Mouse (Mus musculus) forebrain, embryonic 11.5 days (tissue): ENCODE data around the gene Slc39a13. TPM values are rescaled to one million over a fixed set of nuclear protein-coding genes. Genes with fewer than 3 reads are reported as not detected.

Source experiments
- ATAC-seq: fragments of 200-750 bp; cut with Nextera tagmentation; replicated peaks from 2 replicates; pipeline ENCODE4 v1.8.0; 2017; ENCODE audit warnings: moderate TSS enrichment; ENCODE audit not compliant: low FRiP score
- DNase-seq: peaks from one replicate; pipeline ENCODE4 v3.0.0-alpha.2; 2017; ENCODE audit warnings: low spot score
- H3K27ac ChIP-seq: fragments of 300-500 bp; sonication (generic); 2 replicates; pipeline ENCODE4 v1.5.1; 2014; ENCODE audit warnings: low read depth, low read length
- H3K27me3 ChIP-seq: fragments of 300-500 bp; sonication (generic); 2 replicates; pipeline ENCODE4 v1.6.1; 2014; ENCODE audit warnings: mild to moderate bottlenecking, low read length, mixed read lengths; ENCODE audit not compliant: control insufficient read depth, insufficient read depth
- H3K36me3 ChIP-seq: fragments of 300-500 bp; sonication (generic); 2 replicates; pipeline ENCODE4 v1.6.1; 2014; ENCODE audit warnings: mild to moderate bottlenecking, low read length, moderate library complexity, mixed read lengths; ENCODE audit not compliant: control insufficient read depth, insufficient read depth
- H3K4me1 ChIP-seq: fragments of 300-500 bp; sonication (generic); replicated peaks from 2 replicates; pipeline ENCODE4 v1.6.1; 2014; ENCODE audit warnings: low read length, mixed read lengths; ENCODE audit not compliant: control insufficient read depth, insufficient read depth
- H3K4me2 ChIP-seq: fragments of 300-500 bp; sonication (generic); 2 replicates; pipeline ENCODE4 v1.6.1; 2014; ENCODE audit warnings: low read depth, mild to moderate bottlenecking, low read length, moderate library complexity, mixed read lengths; ENCODE audit not compliant: severe bottlenecking
- H3K4me3 ChIP-seq: fragments of 300-500 bp; sonication (generic); 2 replicates; pipeline ENCODE4 v1.5.1; 2014; ENCODE audit warnings: low read depth, low read length
- H3K9ac ChIP-seq: fragments of 300-500 bp; sonication (generic); 2 replicates; pipeline ENCODE4 v1.6.1; 2014; ENCODE audit warnings: low read length
- H3K9me3 ChIP-seq: fragments of 300-500 bp; sonication (generic); 2 replicates; pipeline ENCODE4 v1.6.1; 2016; ENCODE audit warnings: low read length, mixed read lengths; ENCODE audit not compliant: control insufficient read depth
- WGBS: fragments of 180-500 bp; shearing (Covaris S2); extraction: QIAGEN DNeasy Blood & Tissue Kit; methylation state at CpG from one replicate; pipeline ENCODE4 v1.1.7; 2014; 5-methylcytosine and 5-hydroxymethylcytosine counted together
- polyA plus RNA-seq: library from polyadenylated mRNA; unstranded; fragments of >200 nt; fragmentation: Nextera tagmentation; extraction: Ambion mirVana; gene quantifications from 2 replicates; pipeline ENCODE4 v1.2.1, GENCODE M21; 2014

Slc39a13 gene
- polyA plus RNA-seq, 1 experiment from 2014 or later = 23.6 TPM

DNA sequence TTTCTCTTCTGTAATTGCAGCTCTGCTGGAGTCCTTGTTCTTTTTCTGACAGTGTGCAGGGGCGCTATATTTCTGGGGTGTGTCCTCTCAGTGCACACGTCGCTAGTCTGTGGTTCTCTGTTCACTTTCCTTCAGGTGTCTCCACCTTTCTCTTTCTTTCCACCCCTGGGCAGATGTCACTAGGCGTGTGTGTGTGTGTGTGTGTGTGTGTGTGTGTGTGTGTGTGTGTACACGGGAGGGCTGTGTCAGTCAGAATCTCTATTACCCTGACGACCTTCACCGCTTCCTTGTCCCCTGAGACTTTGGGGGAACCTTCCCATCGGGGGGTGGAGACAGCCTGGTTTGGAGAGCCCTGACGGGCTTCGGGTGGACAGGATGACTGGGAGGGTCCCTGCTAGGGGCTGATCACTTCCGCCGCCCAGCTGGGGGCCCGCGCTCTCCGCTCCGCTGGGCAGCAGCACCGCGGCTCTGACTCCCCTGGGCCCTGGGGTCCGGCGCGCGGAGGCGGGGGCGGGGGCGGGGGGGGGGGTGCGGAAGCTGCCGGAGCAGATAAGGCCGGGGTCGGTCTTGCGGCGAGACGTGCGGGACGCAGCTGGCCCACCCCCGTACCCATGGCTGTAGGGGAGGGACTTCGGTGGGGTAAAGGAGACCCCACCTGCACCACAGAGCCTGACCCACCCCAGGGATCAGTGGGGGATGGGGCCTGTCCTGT lies 8.3 kb upstream of the Slc39a13 start:
- Histone ChIP-seq H3K27ac (no peak overlapping the region), H3K27me3 (no peaks in the 10 kb centered on the region), H3K4me3 (peak overlapping the region; percentile 49), H3K4me2 (peak overlapping the region; percentile 95), H3K4me1 (peaks cover 2% of the 10 kb centered on the region; the same call in 1 of the 2 replicates), H3K9ac (peak overlapping the region; percentile 71), H3K9me3 (no peaks in the 10 kb centered on the region), H3K36me3 (no peaks in the 10 kb centered on the region)
- DNase-seq (no peak), ATAC-seq (peak; percentile 76)
- under 1% methylated on average over 28 of the region's 36 CpGs for WGBS

DNA sequence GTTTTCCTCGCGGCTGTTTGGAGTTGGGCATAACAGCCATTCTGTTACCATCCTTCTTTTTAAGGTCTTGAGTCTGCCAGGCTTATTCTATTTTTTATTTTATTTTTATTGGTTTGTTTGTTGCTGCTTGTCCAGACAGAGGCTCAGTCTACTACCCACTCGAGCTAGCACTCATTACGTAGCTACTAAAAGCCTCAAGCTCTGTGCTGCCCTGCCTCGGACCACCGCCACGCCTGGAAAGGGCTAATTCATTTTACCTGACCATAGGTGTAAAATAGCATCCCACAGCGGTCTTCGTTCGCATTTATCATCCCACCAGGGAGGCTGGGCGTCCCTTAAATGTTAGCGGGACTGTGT lies 7.7 kb upstream of the Slc39a13 start:
- ATAC-seq (no peak), DNase-seq (no peak)
- H3K9me3 ChIP-seq = no peaks in the 10 kb centered on the region
- H3K9ac ChIP-seq = no peak overlapping the region
- peaks cover 2% of the 10 kb centered on the region; the same call in 1 of the 2 replicates for H3K4me1 ChIP-seq
- 14% methylated on average over 12 of the region's 12 CpGs for WGBS
- peak overlapping the region; percentile 95 for H3K4me2 ChIP-seq
- no peaks in the 10 kb centered on the region for H3K27me3 ChIP-seq
- peak overlapping the region; percentile 49; the same call in 1 of the 2 replicates for H3K4me3 ChIP-seq
- H3K27ac ChIP-seq = no peak overlapping the region
- no peaks in the 10 kb centered on the region for H3K36me3 ChIP-seq

DNA sequence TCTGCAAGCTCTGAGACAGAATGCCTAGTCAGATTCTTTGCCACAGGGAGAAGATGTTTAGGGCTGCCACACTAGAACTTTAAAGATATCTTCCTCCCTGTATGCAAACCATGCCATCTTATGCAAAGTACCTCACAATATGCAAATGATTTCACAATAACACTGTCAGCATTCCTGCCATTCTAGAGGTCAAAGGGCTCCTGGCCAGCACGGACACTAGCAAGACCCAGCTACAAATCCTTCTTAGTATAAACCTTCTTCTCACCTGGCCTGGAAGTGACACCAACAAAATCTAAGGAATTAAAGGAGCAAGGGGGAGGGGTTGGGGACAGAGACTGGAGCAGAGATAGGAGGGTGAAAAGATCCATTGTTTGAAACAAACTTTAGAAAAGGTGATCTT lies 1.9 kb upstream of the Slc39a13 start:
- peaks cover 9% of the 10 kb centered on the region; the same call in 1 of the 2 replicates for H3K4me1 ChIP-seq
- DNase-seq = no peak
- no peak overlapping the region for H3K27ac ChIP-seq
- ATAC-seq = no peak
- H3K4me2 ChIP-seq = no peak overlapping the region
- H3K36me3 ChIP-seq = no peaks in the 10 kb centered on the region
- no peak overlapping the region for H3K4me3 ChIP-seq
- WGBS = 45% methylated on average over 1 of the region's 1 CpGs
- no peak overlapping the region for H3K9ac ChIP-seq
- H3K27me3 ChIP-seq = no peaks in the 10 kb centered on the region
- no peaks in the 10 kb centered on the region for H3K9me3 ChIP-seq

DNA sequence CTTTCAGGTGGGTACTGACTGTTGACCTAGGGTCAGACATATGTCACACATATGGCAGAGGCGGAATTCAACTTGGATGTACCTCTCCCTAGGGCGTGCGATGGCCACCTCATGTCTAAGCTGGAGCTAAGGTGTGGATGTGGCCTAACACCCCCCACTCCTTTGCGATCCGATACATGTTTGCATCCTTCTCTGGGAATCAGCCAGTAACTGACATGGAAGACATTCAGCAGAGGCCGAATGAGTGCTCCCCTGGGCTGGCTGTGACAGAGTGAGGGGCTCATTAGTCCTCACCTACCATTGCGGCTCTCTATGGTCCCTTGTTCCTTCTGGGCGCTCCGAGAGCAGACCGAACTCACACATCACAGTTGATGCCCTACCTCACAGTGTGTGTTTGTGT lies 842 bp upstream of the Slc39a13 start:
- Histone ChIP-seq H3K4me3 (peak overlapping the region; percentile 64), H3K4me2 (peak overlapping the region; percentile 83), H3K36me3 (no peaks in the 10 kb centered on the region), H3K9me3 (no peaks in the 10 kb centered on the region), H3K27me3 (no peaks in the 10 kb centered on the region), H3K27ac (peak overlapping the region; percentile 65; the same call in 1 of the 2 replicates), H3K4me1 (peaks cover 9% of the 10 kb centered on the region; the same call in 1 of the 2 replicates), H3K9ac (peak overlapping the region; percentile 73)
- no peak for ATAC-seq
- 91% methylated on average over 10 of the region's 10 CpGs for WGBS
- DNase-seq = no peak

DNA sequence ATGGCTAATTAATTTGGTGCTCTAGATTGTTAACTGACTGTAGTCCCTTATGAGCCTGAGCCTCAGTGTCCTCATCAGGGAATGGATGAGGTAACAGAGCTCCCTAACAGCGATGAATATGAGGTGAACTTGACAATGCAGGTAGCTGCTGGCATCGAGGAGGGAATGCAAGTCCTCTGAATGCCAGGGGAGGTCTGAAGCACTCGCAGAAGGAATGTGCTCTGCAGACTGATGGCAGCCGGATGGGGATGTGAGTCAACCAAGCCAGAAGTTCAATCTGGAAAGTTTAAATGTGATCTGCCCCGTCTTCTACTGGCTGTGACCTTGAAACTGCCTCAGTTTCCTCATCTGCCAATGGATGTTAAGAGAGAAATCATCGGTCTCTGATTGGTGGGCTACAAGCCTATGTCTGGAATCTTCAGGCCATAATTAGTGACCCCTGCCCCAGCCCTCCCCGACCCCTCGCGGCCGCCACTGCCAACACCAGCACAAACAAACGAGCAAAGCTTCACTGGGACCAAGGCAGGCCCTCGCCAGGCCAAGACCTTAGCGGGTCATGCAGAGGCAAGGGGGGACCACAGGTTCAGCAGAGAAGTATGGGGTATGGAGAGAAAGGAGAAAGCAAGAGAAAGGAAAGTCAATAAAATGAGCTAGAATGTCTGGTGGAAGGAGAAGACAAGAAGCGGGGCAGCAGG lies 764 bp downstream of the Slc39a13 start:
- WGBS = 11% methylated on average over 14 of the region's 14 CpGs
- peak; percentile 12; the same call in 1 of the 2 replicates for ATAC-seq
- Histone ChIP-seq H3K27ac (no peak overlapping the region; the same call in 1 of the 2 replicates), H3K4me3 (peak overlapping the region; percentile 64), H3K36me3 (no peaks in the 10 kb centered on the region), H3K9me3 (no peaks in the 10 kb centered on the region), H3K9ac (peak overlapping the region; percentile 73), H3K27me3 (no peaks in the 10 kb centered on the region), H3K4me1 (peaks cover 9% of the 10 kb centered on the region; the same call in 1 of the 2 replicates), H3K4me2 (peak overlapping the region; percentile 83)
- DNase-seq = peak; percentile 67

DNA sequence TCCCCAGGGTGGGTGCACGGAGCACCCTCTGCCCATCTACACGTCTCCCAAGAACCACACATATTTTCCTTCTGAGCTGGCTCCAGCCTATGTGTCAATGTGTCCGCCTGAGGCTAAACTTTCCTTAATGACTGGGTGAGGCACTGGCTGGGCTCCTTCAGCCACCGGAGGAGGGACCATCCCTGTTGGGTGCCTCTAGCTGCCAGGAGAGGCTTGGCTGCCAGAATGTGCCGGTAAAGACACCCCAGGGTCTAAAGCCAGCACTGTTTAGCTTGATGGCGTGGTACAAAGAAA lies 1.4 kb downstream of the Slc39a13 start:
- Histone ChIP-seq H3K4me1 (peaks cover 9% of the 10 kb centered on the region; the same call in 1 of the 2 replicates), H3K36me3 (peaks cover 3% of the 10 kb centered on the region; the same call in 1 of the 2 replicates), H3K9ac (0 out of 2 replicates have a peak overlapping the region, but pooled peaks have one; percentile 73), H3K27me3 (no peaks in the 10 kb centered on the region), H3K27ac (no peak overlapping the region), H3K4me3 (peak overlapping the region; percentile 64; the same call in 1 of the 2 replicates), H3K4me2 (peak overlapping the region; percentile 83; the same call in 1 of the 2 replicates), H3K9me3 (no peaks in the 10 kb centered on the region)
- 47% methylated on average over 6 of the region's 6 CpGs for whole genome bisulfite sequencing
- ATAC-seq = no peak
- no peak for DNase-seq

DNA sequence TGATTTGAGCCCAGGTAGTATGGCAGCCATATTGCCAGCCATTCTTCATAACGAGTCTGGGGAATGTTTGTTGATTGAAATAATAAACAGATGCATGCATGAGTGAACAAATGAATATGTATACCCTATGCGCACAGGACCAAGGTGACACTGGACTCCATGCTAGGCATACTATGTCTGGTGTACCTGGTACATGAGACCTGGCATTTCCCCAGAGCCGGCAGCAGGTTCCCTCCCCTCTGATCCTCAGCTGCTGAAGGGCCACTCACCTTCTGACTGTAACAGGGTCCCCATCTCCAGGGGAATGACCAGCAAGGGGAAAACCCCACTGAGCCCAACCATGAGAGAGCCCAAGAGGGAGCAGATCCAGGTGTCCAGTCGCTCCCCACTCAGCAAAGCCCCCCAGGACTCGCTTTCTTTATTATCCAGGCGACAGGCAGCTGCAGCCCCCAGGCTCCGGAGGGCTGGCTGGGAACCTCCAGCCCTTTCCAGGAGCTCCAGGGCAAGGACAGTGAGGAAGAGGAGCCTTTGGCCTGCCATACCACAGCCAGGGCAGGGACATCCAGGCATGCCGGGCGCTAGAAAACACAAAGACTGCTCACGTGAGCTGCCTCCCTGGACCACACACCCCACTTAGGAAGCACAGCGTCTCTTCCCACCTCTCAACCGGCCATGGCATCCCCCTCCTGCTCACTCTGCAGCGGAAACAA lies 1.9 kb downstream of the Slc39a13 start:
- ATAC-seq (no peak), DNase-seq (no peak)
- Histone ChIP-seq H3K27ac (no peak overlapping the region), H3K4me2 (no peak overlapping the region), H3K4me1 (peaks cover 9% of the 10 kb centered on the region; the same call in 1 of the 2 replicates), H3K9ac (no peak overlapping the region), H3K36me3 (peaks cover 6% of the 10 kb centered on the region; the same call in 1 of the 2 replicates), H3K9me3 (no peaks in the 10 kb centered on the region), H3K27me3 (no peaks in the 10 kb centered on the region), H3K4me3 (no peak overlapping the region)
- WGBS = 59% methylated on average over 13 of the region's 13 CpGs

DNA sequence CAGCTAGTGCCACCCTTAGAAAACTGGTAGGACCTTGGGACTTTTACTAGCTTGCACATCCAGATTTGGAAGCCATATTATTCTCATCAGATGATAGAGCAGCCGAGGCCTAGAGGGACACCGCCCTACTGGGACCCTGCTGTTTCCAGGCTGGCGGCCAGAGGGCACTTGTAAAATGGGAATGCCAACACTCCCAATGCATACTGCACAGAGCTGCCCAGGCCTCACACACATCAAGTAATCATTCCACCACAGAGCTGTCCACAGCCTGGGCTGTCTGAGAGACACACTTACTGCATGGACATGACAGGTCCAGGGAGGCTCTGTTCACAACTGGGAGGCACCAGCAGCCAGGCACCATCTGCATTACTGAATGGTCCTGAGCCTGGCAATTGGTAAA lies 3.8 kb downstream of the Slc39a13 start:
- Histone ChIP-seq H3K4me2 (no peak overlapping the region), H3K27ac (no peak overlapping the region), H3K9me3 (no peaks in the 10 kb centered on the region), H3K9ac (no peak overlapping the region), H3K27me3 (no peaks in the 10 kb centered on the region), H3K4me1 (peaks cover 9% of the 10 kb centered on the region; the same call in 1 of the 2 replicates), H3K36me3 (peaks cover 11% of the 10 kb centered on the region; the same call in 1 of the 2 replicates), H3K4me3 (no peak overlapping the region)
- ATAC-seq (no peak), DNase-seq (no peak)
- 91% methylated on average over 3 of the region's 3 CpGs for WGBS
